Mouse (Mus musculus): ENCODE results near the gene Plscr1.

- TF ChIP-seq CTCF (IDR thresholded peaks at IDR 0.05 in 2 of 3, conservative IDR thresholded peaks at IDR 0.05 in 1 of 3; ENCODE audit: control insufficient read depth in 1 of 3, insufficient read depth in 1 of 3, low read depth in 2 of 3, low read length in 3 of 3, poor library complexity in 1 of 3, severe bottlenecking in 1 of 3) (no peak), BHLHE40 (IDR thresholded peaks at IDR 0.05; ENCODE audit: borderline replicate concordance, low read depth, low read length) (no peak), ZKSCAN1 (IDR thresholded peaks at IDR 0.05; ENCODE audit: low read depth, low read length) (no peak)
These were observed 16.2 kb downstream of the Plscr1 start for GRCm38 (mm10) chr9:92265719-92266118.

Data from MEL (cell line).